Mouse (Mus musculus) MEL (cell line): ENCODE measurements around the gene Sms. TPM values are rescaled to one million over a fixed set of nuclear protein-coding genes. Genes with fewer than 3 reads are reported as not detected.

Experiments used
- DNase-seq: peaks from one replicate; pipeline ENCODE4 v3.0.0; 2011; ENCODE audit warnings: low read depth, low spot score
- H3K27ac ChIP-seq: 2 replicates; pipeline ENCODE4 v1.5.1; 2012; ENCODE audit warnings: low read depth, mild to moderate bottlenecking, control low read depth, low read length, moderate library complexity; ENCODE audit not compliant: control insufficient read depth
- H3K27me3 ChIP-seq, 2 experiments: fragments of 150-350 bp in 1 of 2; sonication (generic) in 1 of 2; 2 replicates each; pipeline ENCODE4 v1.6.1; 2012; ENCODE audit warnings: low read length in 2 of 2, mild to moderate bottlenecking in 2 of 2, improper control_type of control experiment in 1 of 2, moderate library complexity in 1 of 2; ENCODE audit not compliant: insufficient read depth in 2 of 2, control insufficient read depth in 1 of 2
- H3K36me3 ChIP-seq, 2 experiments: 2 replicates each; pipeline ENCODE4 v1.6.1; 2012 to 2014; ENCODE audit warnings: low read length in 2 of 2, improper control_type of control experiment in 1 of 2, inconsistent platforms in 1 of 2, mild to moderate bottlenecking in 1 of 2; ENCODE audit not compliant: insufficient read depth in 2 of 2, control insufficient read depth in 1 of 2
- H3K4me1 ChIP-seq, 2 experiments: fragments of 150-350 bp in 1 of 2; sonication (generic) in 1 of 2; 2 replicates each; pipeline ENCODE4 v1.6.1; 2012; ENCODE audit warnings: low read length in 2 of 2, improper control_type of control experiment in 1 of 2, mild to moderate bottlenecking in 1 of 2; ENCODE audit not compliant: insufficient read depth in 2 of 2, control insufficient read depth in 1 of 2
- H3K4me3 ChIP-seq, 2 experiments: fragments of 150-350 bp in 1 of 2; sonication (generic) in 1 of 2; 2 replicates each; pipeline ENCODE4 v1.5.1; 2012; ENCODE audit warnings: low read depth in 2 of 2, low read length in 2 of 2, mild to moderate bottlenecking in 2 of 2, moderate library complexity in 2 of 2, control low read depth in 1 of 2, improper control_type of control experiment in 1 of 2; ENCODE audit not compliant: control insufficient read depth in 1 of 2, insufficient read depth in 1 of 2
- H3K79me2 ChIP-seq: 2 replicates; pipeline ENCODE4 v1.6.1; 2012; ENCODE audit warnings: mild to moderate bottlenecking, low read length, moderate library complexity; ENCODE audit not compliant: control insufficient read depth, poor library complexity, insufficient read depth
- H3K9ac ChIP-seq: 2 replicates; pipeline ENCODE4 v1.6.1; 2012; ENCODE audit warnings: low read depth, mild to moderate bottlenecking, control low read depth, low read length, moderate library complexity; ENCODE audit not compliant: control insufficient read depth, poor library complexity, severe bottlenecking
- H3K9me3 ChIP-seq: fragments of 150-350 bp; sonication (generic); replicated peaks from 2 replicates; pipeline ENCODE4 v1.6.1; 2012; ENCODE audit warnings: mild to moderate bottlenecking, low read length, improper control_type of control experiment, moderate library complexity; ENCODE audit not compliant: insufficient read depth
- BHLHE40 ChIP-seq: IDR thresholded peaks from 2 replicates; pipeline ENCODE4 v1.6.1; 2012; ENCODE audit warnings: low read depth, mild to moderate bottlenecking, inconsistent platforms, low read length, improper control_type of control experiment, borderline replicate concordance
- CHD2 ChIP-seq: IDR thresholded peaks from 2 replicates; pipeline ENCODE4 v1.6.1; 2011; ENCODE audit warnings: low read length, improper control_type of control experiment
- CTCF ChIP-seq, 3 experiments: IDR thresholded peaks in 2 of 3; conservative IDR thresholded peaks in 1 of 3; 2 replicates each; pipeline ENCODE4 v1.5.1; 2011 to 2012; ENCODE audit warnings: low read length in 3 of 3, low read depth in 2 of 3, mild to moderate bottlenecking in 2 of 3, improper control_type of control experiment in 1 of 3, inconsistent platforms in 1 of 3, mixed read lengths in 1 of 3, moderate library complexity in 1 of 3; ENCODE audit not compliant: control insufficient read depth in 1 of 3, insufficient read depth in 1 of 3, poor library complexity in 1 of 3, severe bottlenecking in 1 of 3
- E2F4 ChIP-seq: IDR thresholded peaks from 2 replicates; pipeline ENCODE4 v1.6.1; 2011; ENCODE audit warnings: low read depth, low read length, improper control_type of control experiment, borderline replicate concordance
- EP300 ChIP-seq, 2 experiments: IDR thresholded peaks; 2 replicates each; pipeline ENCODE4 v1.6.1; 2011; ENCODE audit warnings: improper control_type of control experiment in 2 of 2, low read length in 2 of 2, low read depth in 1 of 2, mild to moderate bottlenecking in 1 of 2
- ETS1 ChIP-seq: IDR thresholded peaks from 2 replicates; pipeline ENCODE4 v1.6.1; 2012; ENCODE audit warnings: low read depth, mild to moderate bottlenecking, inconsistent platforms, low read length, improper control_type of control experiment, moderate library complexity
- GABPA ChIP-seq: IDR thresholded peaks from 2 replicates; pipeline ENCODE4 v1.6.1; 2012; ENCODE audit warnings: low read depth, mild to moderate bottlenecking, inconsistent platforms, low read length, improper control_type of control experiment, moderate library complexity
- GATA1 ChIP-seq: IDR thresholded peaks from 2 replicates; pipeline ENCODE4 v1.6.1; 2011; ENCODE audit warnings: low read depth, low read length, improper control_type of control experiment
- KAT2A ChIP-seq: conservative IDR thresholded peaks from 2 replicates; pipeline ENCODE4 v1.6.1; 2012; ENCODE audit warnings: low read depth, low read length, improper control_type of control experiment, inconsistent platforms
- MAFK ChIP-seq: IDR thresholded peaks from 2 replicates; pipeline ENCODE4 v1.6.1; 2011; ENCODE audit warnings: low read depth, mild to moderate bottlenecking, low read length, improper control_type of control experiment, borderline replicate concordance
- MAX ChIP-seq: IDR thresholded peaks from 2 replicates; pipeline ENCODE4 v1.6.1; 2011; ENCODE audit warnings: low read length, improper control_type of control experiment
- MEF2A ChIP-seq: IDR thresholded peaks from 2 replicates; pipeline ENCODE4 v1.6.1; 2014; ENCODE audit warnings: low read depth, mild to moderate bottlenecking, inconsistent platforms, low read length, improper control_type of control experiment; ENCODE audit not compliant: poor library complexity, insufficient replicate concordance, severe bottlenecking; ENCODE audit errors: extremely low read depth
- MYB ChIP-seq: IDR thresholded peaks from 2 replicates; pipeline ENCODE4 v1.6.1; 2011; ENCODE audit warnings: mild to moderate bottlenecking, low read depth, low read length, improper control_type of control experiment
- NELFE ChIP-seq: IDR thresholded peaks from 2 replicates; pipeline ENCODE4 v1.6.1; 2011; ENCODE audit warnings: low read depth, low read length, improper control_type of control experiment
- POLR2A ChIP-seq, 2 experiments: IDR thresholded peaks; 2 replicates each; pipeline ENCODE4 v1.6.1; 2011 to 2012; ENCODE audit warnings: low read length in 2 of 2, mild to moderate bottlenecking in 2 of 2, control low read depth in 1 of 2, improper control_type of control experiment in 1 of 2, low read depth in 1 of 2, moderate library complexity in 1 of 2; ENCODE audit not compliant: control insufficient read depth in 1 of 2, insufficient read depth in 1 of 2, poor library complexity in 1 of 2
- POLR2AphosphoS2 ChIP-seq: IDR thresholded peaks from 2 replicates; pipeline ENCODE4 v1.6.1; 2011; ENCODE audit warnings: low read length, improper control_type of control experiment
- POLR2AphosphoS5 ChIP-seq: IDR thresholded peaks from 2 replicates; pipeline ENCODE4 v1.6.1; 2012; ENCODE audit warnings: low read depth, borderline replicate concordance, mild to moderate bottlenecking, inconsistent platforms, low read length, moderate library complexity, mixed read lengths
- RAD21 ChIP-seq: IDR thresholded peaks from 2 replicates; pipeline ENCODE4 v1.6.1; 2011; ENCODE audit warnings: mild to moderate bottlenecking, low read depth, low read length, improper control_type of control experiment
- RCOR1 ChIP-seq: IDR thresholded peaks from 2 replicates; pipeline ENCODE4 v1.6.1; 2012; ENCODE audit warnings: low read depth, mild to moderate bottlenecking, inconsistent platforms, low read length, improper control_type of control experiment
- ZKSCAN1 ChIP-seq: IDR thresholded peaks from 2 replicates; pipeline ENCODE4 v1.6.1; 2012; ENCODE audit warnings: low read depth, mild to moderate bottlenecking, inconsistent platforms, low read length, improper control_type of control experiment, moderate library complexity
- polyA plus RNA-seq, 2 experiments: library from polyadenylated mRNA; stranded (reverse) in 1 of 2; unstranded in 1 of 2; fragments of >175 nt in 1 of 2; fragments of >200 nt in 1 of 2; gene quantifications; 2 replicates each; pipeline versions ENCODE4 v1.2.1 to v1.2.4; 2012; ENCODE audit warnings: low replicate concordance in 2 of 2, low read depth in 1 of 2; ENCODE audit not compliant: insufficient read length in 2 of 2, insufficient read depth in 1 of 2, missing spikeins in 1 of 2
- total RNA-seq: library from RNA; depleted of rRNA; stranded (reverse); fragments of 300-350 nt; gene quantifications from 2 replicates; pipeline ENCODE4 v1.2.3, GENCODE M21; 2012

The Sms gene
- total and polyA plus RNA-seq, 3 experiments, result 102 to 681 (median 144) TPM

DNA sequence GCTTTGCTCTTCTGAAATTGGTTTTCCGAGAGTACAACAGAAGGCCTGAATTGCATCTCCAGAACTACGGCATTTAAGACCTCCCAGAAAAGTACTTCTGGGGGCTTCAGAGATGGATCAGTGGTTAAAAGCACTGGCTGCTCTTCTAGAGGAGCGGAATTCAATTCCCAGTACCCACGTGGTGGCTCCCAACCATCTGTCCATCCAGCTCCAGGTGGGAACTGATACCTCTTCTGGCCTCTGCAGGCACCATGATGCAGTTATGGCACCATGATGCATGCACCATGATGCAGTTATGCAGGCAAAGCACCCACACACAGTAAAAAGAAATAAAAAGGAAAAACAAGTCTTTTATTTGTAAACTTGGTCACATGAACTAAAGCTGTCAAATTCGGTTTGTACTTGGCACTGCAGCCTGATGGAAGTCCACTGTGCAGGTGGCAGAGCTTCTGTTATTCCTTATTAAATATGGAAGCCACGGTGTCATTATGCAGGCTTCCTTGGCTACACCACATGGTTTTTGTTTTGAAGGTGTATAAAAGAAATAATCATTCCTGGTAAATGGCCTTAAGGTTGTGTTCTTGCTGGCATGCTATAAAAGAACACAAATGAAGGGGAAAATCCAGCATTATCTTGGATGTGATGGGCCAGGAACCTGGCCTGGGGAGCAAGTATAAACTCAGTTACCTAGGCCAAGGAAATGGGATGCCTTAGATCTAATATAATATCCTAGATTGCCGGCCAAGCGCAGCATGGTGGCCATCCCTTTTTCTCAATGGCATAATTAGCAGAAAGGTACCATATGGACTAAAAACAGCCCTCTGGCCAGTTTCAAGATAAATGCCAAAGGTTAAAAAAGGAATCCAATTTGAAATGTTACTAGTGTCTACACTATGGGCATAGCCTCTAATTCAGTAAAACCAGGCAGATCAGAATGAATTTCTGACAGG is 20.1 kb downstream of the Sms start:
- no peaks in the 10 kb centered on the region for H3K27me3 ChIP-seq
- peaks cover 7 to 8% of the 10 kb centered on the region in 2 experiments for H3K4me1 ChIP-seq
- H3K27ac ChIP-seq, result no peak overlapping the region
- TF ChIP-seq MAX, result no peak
- peaks cover 43% of the 10 kb centered on the region for H3K79me2 ChIP-seq
- H3K36me3 ChIP-seq, result peaks cover 7 to 17% of the 10 kb centered on the region in 2 experiments
- H3K9ac ChIP-seq, result no peak overlapping the region
- no peak for DNase-seq
- H3K4me3 ChIP-seq, result no peak overlapping the region
- no peaks in the 10 kb centered on the region for H3K9me3 ChIP-seq

DNA sequence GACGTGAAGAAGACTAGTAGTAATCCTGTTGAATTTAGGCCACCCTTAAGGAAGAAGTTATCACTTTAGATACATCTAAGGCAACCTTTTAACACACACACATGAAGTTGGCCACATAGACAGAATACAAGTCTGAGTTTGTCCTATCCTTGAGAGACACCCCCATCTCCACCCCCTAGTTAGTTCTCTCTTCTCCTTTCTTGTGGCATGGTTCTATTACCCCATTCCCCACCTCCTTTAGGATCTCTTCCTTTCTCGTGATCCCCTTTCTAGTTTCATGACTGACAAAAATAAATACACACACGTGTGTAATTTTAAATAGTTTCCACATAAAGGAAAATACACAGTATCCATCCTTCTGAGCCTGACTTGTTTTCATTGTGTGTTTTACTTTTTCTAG is 23.3 kb downstream of the Sms start:
- DNase-seq, result no peak
- Histone ChIP-seq H3K36me3 (peaks cover 3 to 22% of the 10 kb centered on the region in 2 experiments; a peak in 3 of 4 replicates), H3K9me3 (no peaks in the 10 kb centered on the region), H3K4me3 (no peak overlapping the region), H3K27me3 (no peaks in the 10 kb centered on the region), H3K9ac (no peak overlapping the region), H3K4me1 (no peaks in the 10 kb centered on the region; a peak in 1 of 4 replicates), H3K27ac (no peak overlapping the region), H3K79me2 (peaks cover 22% of the 10 kb centered on the region)
- TF ChIP-seq GABPA (no peak), MAFK (no peak), ZKSCAN1 (no peak), BHLHE40 (no peak), E2F4 (no peak), ETS1 (no peak), POLR2AphosphoS2 (no peak), NELFE (no peak), GATA1 (no peak), EP300 (IDR thresholded peaks at IDR 0.05; ENCODE audit: low read depth in 1 of 2, low read length in 2 of 2) (no peak), KAT2A (no peak), MYB (no peak), POLR2A (IDR thresholded peaks at IDR 0.05; ENCODE audit: control insufficient read depth in 1 of 2, insufficient read depth in 1 of 2, low read depth in 1 of 2, low read length in 2 of 2, poor library complexity in 1 of 2) (no peak), MEF2A (no peak), CHD2 (no peak), POLR2AphosphoS5 (no peak), RAD21 (no peak), RCOR1 (no peak), CTCF (IDR thresholded peaks at IDR 0.05 in 2 of 3, conservative IDR thresholded peaks at IDR 0.05 in 1 of 3; ENCODE audit: control insufficient read depth in 1 of 3, insufficient read depth in 1 of 3, low read depth in 2 of 3, low read length in 3 of 3, poor library complexity in 1 of 3, severe bottlenecking in 1 of 3) (no peak), MAX (no peak)
